Mouse (Mus musculus) intestine, embryonic 16.5 days (tissue): ENCODE data around the gene Zfp711. TPM values are rescaled to one million over a fixed set of nuclear protein-coding genes. Genes with fewer than 3 reads are reported as not detected.

Source experiments
- ATAC-seq: fragments of 200-750 bp; cut with Nextera tagmentation; 2 replicates; pipeline ENCODE4 v1.8.0; 2017; ENCODE audit warnings: moderate TSS enrichment, moderate library complexity
- H3K27ac ChIP-seq: fragments of 300-500 bp; sonication (generic); 2 replicates; pipeline ENCODE4 v1.5.1; 2014; ENCODE audit warnings: mild to moderate bottlenecking, low read length
- H3K27me3 ChIP-seq: fragments of 300-500 bp; sonication (generic); replicated peaks from 2 replicates; pipeline ENCODE4 v1.6.1; 2014; ENCODE audit warnings: low read length, control low read depth, mixed read lengths; ENCODE audit not compliant: control insufficient read depth, insufficient read depth
- H3K36me3 ChIP-seq: fragments of 300-500 bp; sonication (generic); 2 replicates; pipeline ENCODE4 v1.6.1; 2014; ENCODE audit warnings: low read length, control low read depth; ENCODE audit not compliant: control insufficient read depth, insufficient read depth
- H3K4me1 ChIP-seq: fragments of 300-500 bp; sonication (generic); 2 replicates; pipeline ENCODE4 v1.6.1; 2014; ENCODE audit warnings: low read length, control low read depth, mixed read lengths; ENCODE audit not compliant: control insufficient read depth, insufficient read depth
- H3K4me2 ChIP-seq: fragments of 300-500 bp; sonication (generic); 2 replicates; pipeline ENCODE4 v1.6.1; 2014; ENCODE audit warnings: low read depth, low read length, control low read depth
- H3K4me3 ChIP-seq: fragments of 300-500 bp; sonication (generic); 2 replicates; pipeline ENCODE4 v1.5.1; 2014; ENCODE audit warnings: mild to moderate bottlenecking, low read length
- H3K9ac ChIP-seq: fragments of 300-500 bp; sonication (generic); 2 replicates; pipeline ENCODE4 v1.6.1; 2014; ENCODE audit warnings: low read depth, low read length
- H3K9me3 ChIP-seq: fragments of 300-500 bp; sonication (generic); 2 replicates; pipeline ENCODE4 v1.6.1; 2016; ENCODE audit warnings: low read length, control low read depth; ENCODE audit not compliant: control insufficient read depth
- WGBS: fragments of 180-500 bp; shearing (Covaris S2); extraction: QIAGEN DNeasy Blood & Tissue Kit; methylation state at CpG from one replicate; pipeline ENCODE4 v1.1.7; 2014; 5-methylcytosine and 5-hydroxymethylcytosine counted together
- polyA plus RNA-seq: library from polyadenylated mRNA; unstranded; fragments of >200 nt; fragmentation: Nextera tagmentation; extraction: Ambion mirVana; gene quantifications from 2 replicates; pipeline ENCODE4 v1.2.1, GENCODE M21; 2015

Gene Zfp711
- 6.3 and 6.8 TPM in 2 replicates for polyA plus RNA-seq

- Histone ChIP-seq H3K9ac (peak within 1 kb of the TSS; percentile 71), H3K4me3 (peak within 1 kb of the TSS; percentile 65), H3K27me3 (no peaks in the 10 kb centered on the region), H3K27ac (peak within 1 kb of the TSS; percentile 66), H3K9me3 (no peaks in the 10 kb centered on the region), H3K4me1 (no peaks in the 10 kb centered on the region), H3K4me2 (peak within 1 kb of the TSS; percentile 55), H3K36me3 (no peaks in the 10 kb centered on the region)
- peak; percentile 97 for ATAC-seq
- 18% methylated on average over 71 of the region's 79 CpGs for WGBS
Measured at GRCm38 (mm10) chrX:112600511-112601305, at the start of gene Zfp711. Zfp711 (plus strand) TSS chrX:112600526.

DNA sequence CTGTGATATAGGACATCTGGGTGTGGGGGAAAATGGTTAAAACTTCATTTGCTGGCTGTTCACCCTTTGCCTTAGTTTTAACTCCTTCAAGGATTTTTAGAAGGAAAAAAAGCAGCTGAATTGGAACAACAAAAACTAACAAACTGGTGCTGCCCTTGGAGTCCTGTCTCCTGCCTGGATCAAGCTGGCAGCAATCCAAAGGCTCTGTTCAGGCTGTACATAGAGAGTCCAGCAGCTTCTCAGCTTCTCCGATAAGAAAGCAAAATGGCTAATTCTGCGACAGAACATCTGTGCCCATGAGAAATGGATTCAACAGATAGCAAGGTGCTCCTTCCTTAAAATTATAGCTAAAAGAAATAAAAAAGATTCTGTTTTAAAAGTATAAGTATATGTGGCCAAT is 32.6 kb upstream of the Zfp711 start:
- H3K4me3 ChIP-seq = no peak overlapping the region
- WGBS = 67% methylated on average over 2 of the region's 2 CpGs
- no peak overlapping the region for H3K27ac ChIP-seq
- no peak overlapping the region for H3K4me2 ChIP-seq
- no peaks in the 10 kb centered on the region for H3K27me3 ChIP-seq
- no peaks in the 10 kb centered on the region for H3K4me1 ChIP-seq
- H3K9ac ChIP-seq = no peak overlapping the region
- no peak for ATAC-seq
- no peaks in the 10 kb centered on the region for H3K36me3 ChIP-seq
- H3K9me3 ChIP-seq = no peaks in the 10 kb centered on the region

DNA sequence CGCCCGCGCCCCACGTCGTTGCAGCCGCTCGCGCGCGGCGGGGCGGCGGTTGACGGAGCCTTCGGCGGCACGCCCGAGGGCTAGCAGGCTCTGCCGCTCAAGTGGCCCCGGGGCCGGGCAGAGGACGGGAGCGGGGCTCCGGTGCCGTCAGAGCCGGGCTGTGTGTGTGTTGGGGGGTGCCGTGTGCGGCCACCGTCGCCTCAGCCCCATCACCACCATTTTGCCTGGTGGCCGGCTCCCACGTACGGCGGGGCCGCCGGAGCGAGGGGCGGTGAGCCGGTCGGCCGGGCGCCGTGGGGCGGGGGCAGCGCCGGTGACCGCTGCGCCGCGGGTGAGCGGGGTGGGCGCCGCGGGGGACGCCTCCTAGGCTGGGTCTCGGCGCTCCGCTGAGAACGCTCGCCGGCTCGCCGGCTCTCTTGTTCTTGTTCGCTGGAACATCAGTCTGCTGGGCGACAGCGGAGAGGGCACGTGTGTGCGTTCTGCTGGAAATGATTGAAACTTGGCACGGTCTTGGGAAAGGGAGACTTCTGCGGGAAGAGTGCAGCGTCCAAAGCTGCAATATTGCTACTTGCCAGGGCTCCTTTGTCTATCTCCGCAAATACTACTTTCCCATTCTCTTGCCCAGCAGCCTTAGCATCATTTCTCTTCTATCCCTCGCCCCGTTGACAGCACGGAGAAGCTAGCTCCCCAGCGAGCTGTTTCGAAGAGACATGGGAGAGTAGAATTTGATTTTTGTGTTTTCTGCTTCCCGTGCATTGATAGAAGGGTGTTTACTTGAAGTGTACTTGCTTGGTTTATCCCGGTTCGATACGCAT is 1.2 kb downstream of the Zfp711 start:
- 18% methylated on average over 72 of the region's 81 CpGs for WGBS
- Histone ChIP-seq H3K27ac (peak overlapping the region; percentile 66), H3K4me3 (peak overlapping the region; percentile 65), H3K4me1 (no peaks in the 10 kb centered on the region), H3K9me3 (no peaks in the 10 kb centered on the region), H3K9ac (peak overlapping the region; percentile 71), H3K27me3 (no peaks in the 10 kb centered on the region), H3K36me3 (no peaks in the 10 kb centered on the region), H3K4me2 (peak overlapping the region; percentile 55)
- ATAC-seq = peak; percentile 67

GRCm38 (mm10) chrX:112675525-112675924 is 75.2 kb downstream of the Zfp711 start:
- H3K27me3 ChIP-seq = no peaks in the 10 kb centered on the region
- no peak overlapping the region for H3K9ac ChIP-seq
- H3K4me1 ChIP-seq = no peaks in the 10 kb centered on the region
- H3K9me3 ChIP-seq = no peaks in the 10 kb centered on the region
- ATAC-seq = no peak
- no peak overlapping the region for H3K27ac ChIP-seq
- H3K4me3 ChIP-seq = no peak overlapping the region
- H3K4me2 ChIP-seq = no peak overlapping the region
- WGBS = 50% methylated on average over 1 of the region's 1 CpGs
- no peaks in the 10 kb centered on the region for H3K36me3 ChIP-seq

GRCm38 (mm10) chrX:112680605-112681004 is 80.3 kb downstream of the Zfp711 start:
- Histone ChIP-seq H3K9ac (no peak overlapping the region), H3K27me3 (no peaks in the 10 kb centered on the region), H3K36me3 (no peaks in the 10 kb centered on the region), H3K9me3 (no peaks in the 10 kb centered on the region), H3K27ac (no peak overlapping the region), H3K4me2 (no peak overlapping the region), H3K4me1 (no peaks in the 10 kb centered on the region), H3K4me3 (no peak overlapping the region)
- ATAC-seq = no peak
- WGBS = 47% methylated on average over 5 of the region's 5 CpGs

Other genes with a start within 250 kb of the Zfp711 start
- gene Satl1, start 193.7 kb upstream of the Zfp711 start, polyA plus RNA-seq = not detected in 2 replicates
- 7.4 and 13.6 TPM in 2 replicates for gene 2010106E10Rik, start 105.3 kb upstream of the Zfp711 start, polyA plus RNA-seq
- 4.4 and 6.3 TPM in 2 replicates for gene Pof1b, start 98.1 kb downstream of the Zfp711 start, polyA plus RNA-seq